ENCODE assay signal across 8 mouse cellular contexts in the genomic region with DNA sequence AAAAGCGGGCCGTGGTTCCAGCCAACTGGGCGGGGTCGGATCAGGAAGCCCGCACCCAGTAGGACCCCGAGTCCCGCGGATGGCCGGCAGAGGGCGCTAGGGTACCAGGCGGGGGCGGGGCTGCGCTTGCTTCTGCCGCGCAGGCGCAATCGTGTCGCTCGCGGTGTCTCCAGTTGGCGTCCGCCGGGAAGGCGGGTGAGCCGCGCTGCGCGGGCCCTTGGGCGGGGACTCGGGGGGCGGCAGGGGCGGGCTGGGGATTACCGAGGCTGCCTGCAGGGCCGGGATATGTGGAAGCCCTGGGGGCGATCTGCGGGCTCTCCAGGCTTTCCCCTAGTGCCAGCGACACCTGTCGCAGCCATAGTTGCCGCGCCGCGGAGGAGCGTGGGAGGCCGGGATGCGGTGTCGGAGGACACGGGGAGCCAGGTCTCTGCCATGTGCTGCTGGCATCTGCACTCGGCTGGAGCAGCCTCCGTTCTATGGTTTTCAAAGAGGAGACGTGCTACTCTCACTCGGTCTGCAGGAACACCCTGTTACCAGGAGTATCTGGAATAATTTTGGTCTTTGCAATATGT. TPM values are rescaled to one million over a fixed set of nuclear protein-coding genes. Genes with fewer than 3 reads are reported as not detected.
DNase-seq lines count a peak whose midpoint lies in the region; ATAC-seq and TF ChIP-seq lines count a peak whose summit lies in the region.

Gene Lyrm9, plus strand, starts transcription at position 143 of the 572 bp plus-strand sequence.

- H3K9me3 ChIP-seq in forebrain, embryonic 11.5 days (ENCODE audit: control insufficient read depth, low read length), result no peaks in the 10 kb centered on the region
- H3K9me3 ChIP-seq in heart, embryonic 16.5 days (replicated peaks; ENCODE audit: control insufficient read depth, low read length), result no peaks in the 10 kb centered on the region
- H3K9me3 ChIP-seq in liver, embryonic 15.5 days (replicated peaks), result no peaks in the 10 kb centered on the region
- H3K9me3 ChIP-seq in neural tube, embryonic 12.5 days, result no peaks in the 10 kb centered on the region

- peak; percentile 89 for ATAC-seq in forebrain, embryonic 11.5 days (replicated peaks; ENCODE audit: low FRiP score)
- ATAC-seq in heart, embryonic 16.5 days (replicated peaks; ENCODE audit: extremely low read depth, insufficient read depth, low FRiP score), result peak; percentile 84
- ATAC-seq in liver, embryonic 15.5 days (ENCODE audit: insufficient read depth), result peak; percentile 90
- ATAC-seq in neural tube, embryonic 12.5 days (ENCODE audit: low FRiP score, low read depth), result peak; percentile 67

- DNase-seq in CD8-positive naive resting alpha-beta T cell, adult 2 months (ENCODE audit: low read depth in 2 of 2, low spot score in 2 of 2), result peak; percentile 98
- peak; percentile 78 for DNase-seq in c-Kit-positive CD71-negative TER-119-negative erythroid progenitor cells, embryonic 14.5 days (ENCODE audit: low read depth)
- peak; percentile 99 for DNase-seq in forebrain, embryonic 11.5 days (ENCODE audit: low spot score)
- peak; percentile 91 to 97 for DNase-seq in kidney, postnatal 36 days

- H3K4me1 ChIP-seq in forebrain, embryonic 11.5 days (replicated peaks; ENCODE audit: control insufficient read depth, insufficient read depth, low read length), result peaks cover 6% of the 10 kb centered on the region; the same call in 1 of the 2 replicates
- H3K4me1 ChIP-seq in heart, embryonic 16.5 days (ENCODE audit: control insufficient read depth, insufficient read depth, low read length), result peaks cover 29% of the 10 kb centered on the region
- H3K4me1 ChIP-seq in liver, embryonic 15.5 days (replicated peaks), result peaks cover 52% of the 10 kb centered on the region
- peaks cover 28% of the 10 kb centered on the region for H3K4me1 ChIP-seq in neural tube, embryonic 12.5 days
- H3K4me1 ChIP-seq in testis, adult 2 months (ENCODE audit: control insufficient read depth, insufficient read depth, low read length), result peaks cover 11% of the 10 kb centered on the region

- peak; percentile 97 for TF ChIP-seq CTCF in testis, adult 2 months (IDR thresholded peaks at IDR 0.05; ENCODE audit: control insufficient read depth, insufficient read depth, insufficient replicate concordance, low read depth, low read length)

- peak within 1 kb of the TSS; percentile 71 for H3K9ac ChIP-seq in forebrain, embryonic 11.5 days (ENCODE audit: low read length)
- H3K9ac ChIP-seq in heart, embryonic 16.5 days (ENCODE audit: low read length), result peak within 1 kb of the TSS; percentile 81
- H3K9ac ChIP-seq in liver, embryonic 15.5 days, result peak within 1 kb of the TSS; percentile 81
- H3K9ac ChIP-seq in neural tube, embryonic 12.5 days, result peak within 1 kb of the TSS; percentile 73

- H3K36me3 ChIP-seq in forebrain, embryonic 11.5 days (ENCODE audit: control insufficient read depth, insufficient read depth, low read length), result no peaks in the 10 kb centered on the region
- H3K36me3 ChIP-seq in heart, embryonic 16.5 days (ENCODE audit: control insufficient read depth, insufficient read depth), result no peaks in the 10 kb centered on the region
- H3K36me3 ChIP-seq in liver, embryonic 15.5 days (replicated peaks), result no peaks in the 10 kb centered on the region
- H3K36me3 ChIP-seq in neural tube, embryonic 12.5 days, result no peaks in the 10 kb centered on the region
- no peaks in the 10 kb centered on the region for H3K36me3 ChIP-seq in testis, adult 2 months (ENCODE audit: control insufficient read depth, insufficient read depth, low read length)

- under 1% methylated on average over 49 of the region's 51 CpGs for WGBS in forebrain, embryonic 11.5 days
- WGBS in heart, embryonic 16.5 days, result under 1% methylated on average over 51 of the region's 51 CpGs
- under 1% methylated on average over 49 of the region's 51 CpGs for WGBS in liver, embryonic 15.5 days (ENCODE audit: insufficient replicate concordance)
- under 1% methylated on average over 50 of the region's 51 CpGs for WGBS in neural tube, embryonic 12.5 days

- peak within 1 kb of the TSS; percentile 46; the same call in 1 of the 2 replicates for H3K27ac ChIP-seq in forebrain, embryonic 11.5 days (ENCODE audit: low read depth, low read length)
- H3K27ac ChIP-seq in heart, embryonic 16.5 days (ENCODE audit: low read length), result peak within 1 kb of the TSS; percentile 75
- peak within 1 kb of the TSS; percentile 72 for H3K27ac ChIP-seq in liver, embryonic 15.5 days (replicated peaks)
- no peak within 1 kb of the TSS for H3K27ac ChIP-seq in neural tube, embryonic 12.5 days
- peak within 1 kb of the TSS; percentile 80 for H3K27ac ChIP-seq in testis, adult 2 months (ENCODE audit: control insufficient read depth, insufficient read depth, low read depth, low read length)

- peak within 1 kb of the TSS; percentile 65 for H3K4me3 ChIP-seq in forebrain, embryonic 11.5 days (ENCODE audit: low read depth, low read length)
- H3K4me3 ChIP-seq in heart, embryonic 16.5 days (ENCODE audit: low read length), result peak within 1 kb of the TSS; percentile 65
- H3K4me3 ChIP-seq in liver, embryonic 15.5 days (replicated peaks), result peak within 1 kb of the TSS; percentile 85
- peak within 1 kb of the TSS; percentile 69 for H3K4me3 ChIP-seq in neural tube, embryonic 12.5 days
- peak within 1 kb of the TSS; percentile 89 for H3K4me3 ChIP-seq in testis, adult 2 months (ENCODE audit: control insufficient read depth, low read depth, low read length)

- no peaks in the 10 kb centered on the region for H3K27me3 ChIP-seq in forebrain, embryonic 11.5 days (ENCODE audit: control insufficient read depth, insufficient read depth, low read length)
- H3K27me3 ChIP-seq in heart, embryonic 16.5 days (ENCODE audit: control insufficient read depth, insufficient read depth, low read length), result no peaks in the 10 kb centered on the region
- no peaks in the 10 kb centered on the region for H3K27me3 ChIP-seq in liver, embryonic 15.5 days
- no peaks in the 10 kb centered on the region for H3K27me3 ChIP-seq in neural tube, embryonic 12.5 days (replicated peaks)
- H3K27me3 ChIP-seq in testis, adult 2 months (ENCODE audit: control insufficient read depth, insufficient read depth, low read length), result no peaks in the 10 kb centered on the region

- H3K4me2 ChIP-seq in forebrain, embryonic 11.5 days (ENCODE audit: low read depth, low read length, severe bottlenecking), result peak within 1 kb of the TSS; percentile 68
- H3K4me2 ChIP-seq in heart, embryonic 16.5 days (ENCODE audit: low read depth, low read length), result peak within 1 kb of the TSS; percentile 58
- peak within 1 kb of the TSS; percentile 90 for H3K4me2 ChIP-seq in liver, embryonic 15.5 days
- H3K4me2 ChIP-seq in neural tube, embryonic 12.5 days (replicated peaks), result peak within 1 kb of the TSS; percentile 70

- TF ChIP-seq POLR2A in testis, adult 2 months (IDR thresholded peaks at IDR 0.05; ENCODE audit: control insufficient read depth, low read depth, low read length), result peak; percentile 75

RNA-seq across cellular contexts. Expression of gene Lyrm9, which starts in this region (rescaled TPM):
- 18.6 and 23.4 TPM in 2 replicates for polyA plus RNA-seq in forebrain, embryonic 11.5 days (2014; fragmentation: Nextera tagmentation; extraction: Ambion mirVana)
- polyA plus RNA-seq in heart, embryonic 16.5 days (2015; fragmentation: Nextera tagmentation; extraction: Ambion mirVana), result 31.3 and 36.6 TPM in 2 replicates
- polyA plus RNA-seq in liver, embryonic 15.5 days (2015; fragmentation: Nextera tagmentation; extraction: Ambion mirVana), result 10.7 and 14.0 TPM in 2 replicates
- polyA plus RNA-seq in neural tube, embryonic 12.5 days (2016; fragmentation: Nextera tagmentation; extraction: Ambion mirVana), result 22.0 and 22.9 TPM in 2 replicates
- 158 and 165 TPM in 2 replicates for polyA plus RNA-seq in testis, adult 2 months (2012; rRNA removed)
